Mouse (Mus musculus): ENCODE measurements around the gene Ctnna2.
A peak's percentile ranks its signal among the peaks of the same experiment; 100 is the strongest.

Gene Ctnna2

GRCm38 (mm10) chr6:77811041-77811440 is 168.5 kb downstream of the Ctnna2 start:
- DNase-seq: no peak

GRCm38 (mm10) chr6:77802604-77803003 is 176.9 kb downstream of the Ctnna2 start:
- no peak for DNase-seq

- no peak for DNase-seq
These were observed 196.2 kb downstream of the Ctnna2 start for GRCm38 (mm10) chr6:77783342-77783741.

GRCm38 (mm10) chr6:77768357-77769103 is 211.0 kb downstream of the Ctnna2 start:
- no peak for DNase-seq

- no peak for DNase-seq
These were observed 221.3 kb downstream of the Ctnna2 start for GRCm38 (mm10) chr6:77758164-77758563.

- DNase-seq: no peak
These were observed 234.1 kb downstream of the Ctnna2 start for GRCm38 (mm10) chr6:77745426-77745825.

- no peak for DNase-seq
These were observed 235.8 kb downstream of the Ctnna2 start for GRCm38 (mm10) chr6:77743651-77744050.

GRCm38 (mm10) chr6:77742988-77743387 is 236.5 kb downstream of the Ctnna2 start:
- no peak for DNase-seq

GRCm38 (mm10) chr6:77738640-77739039 is 240.9 kb downstream of the Ctnna2 start:
- no peak for DNase-seq

GRCm38 (mm10) chr6:77724952-77725299 is 254.6 kb downstream of the Ctnna2 start:
- no peak for DNase-seq

- DNase-seq: no peak
These were observed 255.2 kb downstream of the Ctnna2 start for GRCm38 (mm10) chr6:77724042-77724951.

GRCm38 (mm10) chr6:77694093-77694492 is 285.4 kb downstream of the Ctnna2 start:
- no peak for DNase-seq

- no peak for DNase-seq
These were observed 292.3 kb downstream of the Ctnna2 start for GRCm38 (mm10) chr6:77687173-77687572.

- DNase-seq: peak; percentile 11
These were observed 329.4 kb downstream of the Ctnna2 start for GRCm38 (mm10) chr6:77650127-77650526.

GRCm38 (mm10) chr6:77644591-77644990 is 334.9 kb downstream of the Ctnna2 start:
- DNase-seq: no peak

- no peak for DNase-seq
These were observed 340.7 kb downstream of the Ctnna2 start for GRCm38 (mm10) chr6:77638784-77639183.

GRCm38 (mm10) chr6:77633997-77634396 is 345.5 kb downstream of the Ctnna2 start:
- DNase-seq: no peak

- no peak for DNase-seq
These were observed 350.8 kb downstream of the Ctnna2 start for GRCm38 (mm10) chr6:77628573-77629192.

GRCm38 (mm10) chr6:77604642-77605392 is 374.7 kb downstream of the Ctnna2 start:
- DNase-seq: no peak

- DNase-seq: no peak
These were observed 375.6 kb downstream of the Ctnna2 start for GRCm38 (mm10) chr6:77603914-77604313.

- no peak for DNase-seq
These were observed 380.3 kb downstream of the Ctnna2 start for GRCm38 (mm10) chr6:77599244-77599643.

GRCm38 (mm10) chr6:77582568-77582967 is 396.9 kb downstream of the Ctnna2 start:
- no peak for DNase-seq

GRCm38 (mm10) chr6:77580926-77581325 is 398.6 kb downstream of the Ctnna2 start:
- no peak for DNase-seq
